8 mouse cellular contexts compared by ENCODE assay signal in genomic region chr15:87624610-87625091, GRCm38 (mm10).
DNase-seq lines count a peak whose midpoint lies in the region; ATAC-seq lines count a peak whose summit lies in the region.

No protein-coding gene starts in this region.

- H3K4me3 ChIP-seq in heart, embryonic 13.5 days = peak overlapping the region; percentile 66
- H3K4me3 ChIP-seq in forebrain, embryonic 11.5 days (ENCODE audit: low read depth, low read length) = peak overlapping the region; percentile 68
- H3K4me3 ChIP-seq in limb, embryonic 10.5 days = peak overlapping the region; percentile 76
- H3K4me3 ChIP-seq in neural tube, embryonic 15.5 days (replicated peaks) = peak overlapping the region; percentile 67

- no peak for ATAC-seq in heart, embryonic 13.5 days (ENCODE audit: extremely low read depth, insufficient number of reproducible peaks, low FRiP score, low TSS enrichment)
- peak; percentile 19; the same call in 1 of the 2 replicates for ATAC-seq in forebrain, embryonic 11.5 days (replicated peaks; ENCODE audit: low FRiP score)
- peak; percentile 50 for ATAC-seq in neural tube, embryonic 15.5 days (ENCODE audit: low FRiP score)

- WGBS in heart, embryonic 13.5 days = under 1% methylated on average over 48 of the region's 76 CpGs
- 0% methylated on average over 48 of the region's 76 CpGs for WGBS in forebrain, embryonic 11.5 days
- WGBS in limb, embryonic 10.5 days = 9% methylated on average over 73 of the region's 76 CpGs
- WGBS in neural tube, embryonic 15.5 days = 1% methylated on average over 31 of the region's 76 CpGs

- peaks cover 10% of the 10 kb centered on the region for H3K4me1 ChIP-seq in heart, embryonic 13.5 days
- H3K4me1 ChIP-seq in forebrain, embryonic 11.5 days (replicated peaks; ENCODE audit: control insufficient read depth, insufficient read depth, low read length) = peaks cover 13% of the 10 kb centered on the region
- peaks cover 20% of the 10 kb centered on the region for H3K4me1 ChIP-seq in limb, embryonic 10.5 days
- peaks cover 50% of the 10 kb centered on the region for H3K4me1 ChIP-seq in neural tube, embryonic 15.5 days

- no peaks in the 10 kb centered on the region for H3K36me3 ChIP-seq in heart, embryonic 13.5 days
- no peaks in the 10 kb centered on the region for H3K36me3 ChIP-seq in forebrain, embryonic 11.5 days (ENCODE audit: control insufficient read depth, insufficient read depth, low read length)
- no peaks in the 10 kb centered on the region for H3K36me3 ChIP-seq in limb, embryonic 10.5 days
- no peaks in the 10 kb centered on the region for H3K36me3 ChIP-seq in neural tube, embryonic 15.5 days

- DNase-seq in heart, postnatal 4 days = no peak
- DNase-seq in R1 (ENCODE audit: low read depth, low spot score) = peak; percentile 18
- DNase-seq in forebrain, embryonic 11.5 days (ENCODE audit: low spot score) = peak; percentile 76
- DNase-seq in limb, embryonic 10.5 days (ENCODE audit: low spot score) = peak; percentile 67
- DNase-seq in layer of hippocampus, postnatal 14 days (ENCODE audit: low spot score in 2 of 2) = no peak
- DNase-seq in spleen, postnatal 10 days (ENCODE audit: low spot score in 2 of 2) = no peak

- peak overlapping the region; percentile 81 for H3K9ac ChIP-seq in heart, embryonic 13.5 days
- H3K9ac ChIP-seq in forebrain, embryonic 11.5 days (ENCODE audit: low read length) = peak overlapping the region; percentile 80
- peak overlapping the region; percentile 94 for H3K9ac ChIP-seq in neural tube, embryonic 15.5 days (replicated peaks)

- peak overlapping the region; percentile 98 for H3K4me2 ChIP-seq in heart, embryonic 13.5 days
- H3K4me2 ChIP-seq in forebrain, embryonic 11.5 days (ENCODE audit: low read depth, low read length, severe bottlenecking) = peak overlapping the region; percentile 94
- H3K4me2 ChIP-seq in neural tube, embryonic 15.5 days = peak overlapping the region; percentile 73

- H3K9me3 ChIP-seq in heart, embryonic 13.5 days = no peaks in the 10 kb centered on the region
- no peaks in the 10 kb centered on the region for H3K9me3 ChIP-seq in forebrain, embryonic 11.5 days (ENCODE audit: control insufficient read depth, low read length)
- no peaks in the 10 kb centered on the region for H3K9me3 ChIP-seq in limb, embryonic 10.5 days (replicated peaks)
- no peaks in the 10 kb centered on the region for H3K9me3 ChIP-seq in neural tube, embryonic 15.5 days (replicated peaks)

- peaks cover 82% of the 10 kb centered on the region for H3K27me3 ChIP-seq in heart, embryonic 13.5 days (replicated peaks)
- H3K27me3 ChIP-seq in forebrain, embryonic 11.5 days (ENCODE audit: control insufficient read depth, insufficient read depth, low read length) = no peaks in the 10 kb centered on the region
- H3K27me3 ChIP-seq in limb, embryonic 10.5 days (ENCODE audit: low read depth, poor library complexity, severe bottlenecking) = peaks cover 34% of the 10 kb centered on the region
- no peaks in the 10 kb centered on the region for H3K27me3 ChIP-seq in neural tube, embryonic 15.5 days (replicated peaks)

- H3K27ac ChIP-seq in heart, embryonic 13.5 days (replicated peaks) = no peak overlapping the region
- peak overlapping the region; percentile 68 for H3K27ac ChIP-seq in forebrain, embryonic 11.5 days (ENCODE audit: low read depth, low read length)
- H3K27ac ChIP-seq in limb, embryonic 10.5 days = peak overlapping the region; percentile 86
- peak overlapping the region; percentile 83 for H3K27ac ChIP-seq in neural tube, embryonic 15.5 days (replicated peaks)

Comparison
In these comparisons a context has a peak if more than half of its experiments do, and no peak if none do; other contexts are left out.
1. DNase-seq: peak in R1 (single experiment), forebrain, embryonic 11.5 days (single experiment) and limb, embryonic 10.5 days (single experiment); none in heart, postnatal 4 days (single experiment), layer of hippocampus, postnatal 14 days (0 of 2) and spleen, postnatal 10 days (0 of 2).
2. Peak in every context shown above with its lines, with median percentiles within 50 percentile points of each other: H3K4me2 ChIP-seq, H3K4me3 ChIP-seq and H3K9ac ChIP-seq.